ENCODE assay signal across 19 mouse cellular contexts in the genomic region with DNA sequence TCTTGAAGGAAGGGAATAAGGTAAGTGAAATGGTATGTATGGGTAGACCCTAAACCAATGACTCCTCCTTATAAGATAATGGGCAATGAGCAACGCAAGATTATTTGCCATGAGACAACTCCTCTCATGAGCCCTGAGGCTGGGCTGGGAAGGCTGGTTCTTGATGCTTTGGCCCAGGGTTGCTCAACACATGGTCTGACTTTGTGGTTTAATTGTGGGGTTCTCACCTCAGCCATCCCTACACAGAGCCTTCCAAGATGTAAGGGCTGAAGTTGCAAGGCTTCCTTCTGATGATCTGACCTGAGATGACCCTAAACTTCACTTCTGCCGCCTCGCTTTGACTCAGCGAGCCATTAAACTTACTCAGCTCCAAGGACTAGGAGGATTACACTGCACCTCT.
"Had no signal": no experiment of that assay in that cellular context is flagged by ENCODE, and none has a peak within 500 bp of the region (broad histone marks: within the 10 kb centered on the region; RNA-seq: fewer than 3 reads in every experiment).

No protein-coding gene starts in this region.

- H3K4me2 ChIP-seq: liver, embryonic 15.5 days; lung, embryonic 15.5 days; midbrain, embryonic 12.5 days; neural tube, embryonic 12.5 days; stomach, embryonic 15.5 days had no signal

- H3K9ac ChIP-seq: liver, embryonic 15.5 days; liver, postnatal 0 days; lung, embryonic 15.5 days; midbrain, embryonic 12.5 days; neural tube, embryonic 12.5 days; stomach, embryonic 15.5 days had no signal

- H3K4me3 ChIP-seq: liver, embryonic 15.5 days; lung, embryonic 15.5 days; midbrain, embryonic 10.5 days; midbrain, embryonic 12.5 days; neural tube, embryonic 12.5 days; stomach, embryonic 15.5 days had no signal

- ATAC-seq: liver, postnatal 0 days; lung, postnatal 0 days had no signal

- DNase-seq: liver, postnatal 0 days; lung, adult 2 months; lung, postnatal 14 days; lung, postnatal 36 days; midbrain, embryonic 14.5 days; right cerebral cortex, postnatal 14 days; right cerebral cortex, postnatal 4 days; thymus, adult 2 months; thymus, postnatal 25 days; thymus, postnatal 4 days had no signal

- H3K36me3 ChIP-seq: liver, embryonic 15.5 days; lung, embryonic 15.5 days; midbrain, embryonic 10.5 days; midbrain, embryonic 12.5 days; neural tube, embryonic 12.5 days; stomach, embryonic 15.5 days had no signal

- H3K27ac ChIP-seq: liver, embryonic 15.5 days; lung, embryonic 15.5 days; macrophage; midbrain, embryonic 10.5 days; midbrain, embryonic 12.5 days; neural tube, embryonic 12.5 days; stomach, embryonic 15.5 days; stomach, postnatal 0 days had no signal

- H3K4me1 ChIP-seq: liver, embryonic 15.5 days; lung, embryonic 15.5 days; midbrain, embryonic 12.5 days; stomach, embryonic 15.5 days had no signal

- H3K9me3 ChIP-seq: liver, embryonic 15.5 days; lung, embryonic 15.5 days; midbrain, embryonic 10.5 days; midbrain, embryonic 12.5 days; neural tube, embryonic 12.5 days; stomach, embryonic 15.5 days had no signal

- H3K27me3 ChIP-seq: liver, embryonic 15.5 days; lung, embryonic 15.5 days; midbrain, embryonic 12.5 days; neural tube, embryonic 12.5 days; stomach, embryonic 15.5 days had no signal
